Mouse (Mus musculus): ENCODE measurements at regions not wholly inside any gene's neighbourhood (a gene's known extent, or its start where the extent isn't known, plus 50 kb on each side); places are given as distances from the start of the nearest gene placed in this dataset.

GRCm38 (mm10) chr12:70547199-70547598 is 94.3 kb downstream of the Tmx1 start:
- intact Hi-C loops (cut with DNase I) = no loop called here
- 50% methylated on average over 6 of the region's 6 CpGs for WGBS
- H3K36me3 ChIP-seq (ENCODE audit: control insufficient read depth, insufficient read depth, low read length) = no peaks in the 10 kb centered on the region
- no peak overlapping the region for H3K9ac ChIP-seq (ENCODE audit: low read depth, low read length)
- H3K79me2 ChIP-seq (replicated peaks; ENCODE audit: control insufficient read depth, insufficient read depth, low read length) = no peaks in the 10 kb centered on the region
- DNase-seq = no peak
- H3K4me3 ChIP-seq = no peak overlapping the region
- H3K27ac ChIP-seq = no peak overlapping the region
- H3K4me1 ChIP-seq (ENCODE audit: control insufficient read depth, insufficient read depth, low read length) = no peaks in the 10 kb centered on the region
- H3K27me3 ChIP-seq (ENCODE audit: control insufficient read depth, insufficient read depth, low read length) = no peaks in the 10 kb centered on the region
- TF ChIP-seq POLR2A (IDR thresholded peaks at IDR 0.05; ENCODE audit: insufficient read depth, low read depth, low read length) (no peak), EP300 (IDR thresholded peaks at IDR 0.05; ENCODE audit: insufficient read depth, low read depth, low read length) (no peak), CTCF (IDR thresholded peaks at IDR 0.05) (no peak)

GRCm38 (mm10) chr12:70549296-70549695 is 96.4 kb downstream of the Tmx1 start:
- H3K27me3 ChIP-seq (ENCODE audit: control insufficient read depth, insufficient read depth, low read length) = no peaks in the 10 kb centered on the region
- H3K79me2 ChIP-seq (replicated peaks; ENCODE audit: control insufficient read depth, insufficient read depth, low read length) = no peaks in the 10 kb centered on the region
- no peak overlapping the region for H3K27ac ChIP-seq
- H3K36me3 ChIP-seq (ENCODE audit: control insufficient read depth, insufficient read depth, low read length) = no peaks in the 10 kb centered on the region
- H3K9ac ChIP-seq (ENCODE audit: low read depth, low read length) = no peak overlapping the region
- TF ChIP-seq CTCF (IDR thresholded peaks at IDR 0.05) (no peak), POLR2A (IDR thresholded peaks at IDR 0.05; ENCODE audit: insufficient read depth, low read depth, low read length) (no peak), EP300 (IDR thresholded peaks at IDR 0.05; ENCODE audit: insufficient read depth, low read depth, low read length) (no peak)
- no peak for DNase-seq
- intact Hi-C loops (cut with DNase I) = no loop called here
- H3K4me1 ChIP-seq (ENCODE audit: control insufficient read depth, insufficient read depth, low read length) = no peaks in the 10 kb centered on the region
- WGBS = 79% methylated on average over 9 of the region's 9 CpGs
- H3K4me3 ChIP-seq = no peak overlapping the region

GRCm38 (mm10) chr12:70553866-70554265 is 101.0 kb downstream of the Tmx1 start:
- Histone ChIP-seq H3K4me1 (ENCODE audit: control insufficient read depth, insufficient read depth, low read length) (peaks cover 4% of the 10 kb centered on the region), H3K36me3 (ENCODE audit: control insufficient read depth, insufficient read depth, low read length) (no peaks in the 10 kb centered on the region), H3K9ac (ENCODE audit: low read depth, low read length) (no peak overlapping the region), H3K4me3 (no peak overlapping the region), H3K79me2 (replicated peaks; ENCODE audit: control insufficient read depth, insufficient read depth, low read length) (no peaks in the 10 kb centered on the region), H3K27ac (no peak overlapping the region), H3K27me3 (ENCODE audit: control insufficient read depth, insufficient read depth, low read length) (no peaks in the 10 kb centered on the region)
- no peak for DNase-seq
- intact Hi-C loops (cut with DNase I) = loop anchor here (2.0 kb wide), 1 partner anchor 97 kb away; no protein-coding TSS in a partner anchor
- no peak for TF ChIP-seq POLR2A (IDR thresholded peaks at IDR 0.05; ENCODE audit: insufficient read depth, low read depth, low read length)
- TF ChIP-seq EP300 (IDR thresholded peaks at IDR 0.05; ENCODE audit: insufficient read depth, low read depth, low read length) = no peak
- WGBS = 89% methylated on average over 6 of the region's 6 CpGs

- Histone ChIP-seq H3K9ac (ENCODE audit: low read depth, low read length) (no peak overlapping the region), H3K36me3 (ENCODE audit: control insufficient read depth, insufficient read depth, low read length) (no peaks in the 10 kb centered on the region), H3K4me1 (ENCODE audit: control insufficient read depth, insufficient read depth, low read length) (peaks cover 4% of the 10 kb centered on the region), H3K27ac (peak overlapping the region; percentile 72; the same call in 1 of the 2 replicates), H3K27me3 (ENCODE audit: control insufficient read depth, insufficient read depth, low read length) (no peaks in the 10 kb centered on the region), H3K4me3 (no peak overlapping the region), H3K79me2 (replicated peaks; ENCODE audit: control insufficient read depth, insufficient read depth, low read length) (no peaks in the 10 kb centered on the region)
- no peak for DNase-seq
- intact Hi-C loops (cut with DNase I) = loop anchor here (2.0 kb wide), 1 partner anchor 96 kb away; no protein-coding TSS in a partner anchor
- 81% methylated on average over 7 of the region's 7 CpGs for WGBS
- TF ChIP-seq CTCF (IDR thresholded peaks at IDR 0.05) (no peak), EP300 (IDR thresholded peaks at IDR 0.05; ENCODE audit: insufficient read depth, low read depth, low read length) (no peak), POLR2A (IDR thresholded peaks at IDR 0.05; ENCODE audit: insufficient read depth, low read depth, low read length) (no peak)
Observed at GRCm38 (mm10) chr12:70554586-70554985, 101.7 kb downstream of the Tmx1 start.

DNA sequence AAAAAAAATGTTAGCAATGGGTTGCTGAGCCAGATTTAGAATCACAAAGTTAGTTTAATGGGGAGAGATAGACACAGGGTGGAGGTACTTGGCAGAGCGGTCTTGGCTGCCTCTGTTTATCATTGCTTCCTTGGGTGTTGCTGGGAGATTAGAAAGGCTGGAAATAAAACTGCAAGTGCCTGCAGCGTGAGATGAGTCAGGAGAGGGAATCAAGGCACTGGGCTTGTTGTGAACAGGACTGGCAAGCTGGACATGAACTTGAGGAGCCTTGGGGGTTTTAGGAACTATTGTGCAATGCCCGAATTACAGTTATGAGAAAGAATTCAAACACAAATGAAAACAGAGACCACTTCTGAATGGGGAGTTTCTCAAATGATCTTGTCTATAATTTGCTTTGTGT is 102.8 kb downstream of the Tmx1 start:
- Histone ChIP-seq H3K4me1 (ENCODE audit: control insufficient read depth, insufficient read depth, low read length) (peaks cover 4% of the 10 kb centered on the region), H3K4me3 (no peak overlapping the region), H3K27ac (peak overlapping the region; percentile 72), H3K79me2 (replicated peaks; ENCODE audit: control insufficient read depth, insufficient read depth, low read length) (no peaks in the 10 kb centered on the region), H3K36me3 (ENCODE audit: control insufficient read depth, insufficient read depth, low read length) (no peaks in the 10 kb centered on the region), H3K27me3 (ENCODE audit: control insufficient read depth, insufficient read depth, low read length) (no peaks in the 10 kb centered on the region), H3K9ac (ENCODE audit: low read depth, low read length) (no peak overlapping the region)
- DNase-seq = peak; percentile 54 to 82
- TF ChIP-seq EP300 (IDR thresholded peaks at IDR 0.05; ENCODE audit: insufficient read depth, low read depth, low read length) (peak; percentile 77), POLR2A (IDR thresholded peaks at IDR 0.05; ENCODE audit: insufficient read depth, low read depth, low read length) (no peak), CTCF (IDR thresholded peaks at IDR 0.05) (no peak)
- intact Hi-C loops (cut with DNase I) = loop anchor here (2.0 to 5.0 kb wide), 2 partner anchors 95 to 357 kb away; no protein-coding TSS in a partner anchor
- WGBS = 20% methylated on average over 3 of the region's 3 CpGs

- TF ChIP-seq EP300 (IDR thresholded peaks at IDR 0.05; ENCODE audit: insufficient read depth, low read depth, low read length) (no peak), POLR2A (IDR thresholded peaks at IDR 0.05; ENCODE audit: insufficient read depth, low read depth, low read length) (no peak), CTCF (IDR thresholded peaks at IDR 0.05) (no peak)
- Histone ChIP-seq H3K27me3 (ENCODE audit: control insufficient read depth, insufficient read depth, low read length) (no peaks in the 10 kb centered on the region), H3K4me3 (no peak overlapping the region), H3K9ac (ENCODE audit: low read depth, low read length) (no peak overlapping the region), H3K27ac (peak overlapping the region; percentile 72), H3K79me2 (replicated peaks; ENCODE audit: control insufficient read depth, insufficient read depth, low read length) (no peaks in the 10 kb centered on the region), H3K4me1 (ENCODE audit: control insufficient read depth, insufficient read depth, low read length) (peaks cover 4% of the 10 kb centered on the region), H3K36me3 (ENCODE audit: control insufficient read depth, insufficient read depth, low read length) (no peaks in the 10 kb centered on the region)
- intact Hi-C loops (cut with DNase I) = loop anchor here (5.0 kb wide), 1 partner anchor 355 kb away; no protein-coding TSS in a partner anchor
- no peak for DNase-seq
- WGBS = 47% methylated on average over 6 of the region's 6 CpGs
Observed at GRCm38 (mm10) chr12:70556820-70557219, 103.9 kb downstream of the Tmx1 start.

Measured in heart, adult 2 months (tissue).